Mouse (Mus musculus) frontal cortex, adult 2 months (tissue): ENCODE results near the gene Tmem88. TPM values are rescaled to one million over a fixed set of nuclear protein-coding genes. Genes with fewer than 3 reads are reported as not detected.

Experiments used
- DNase-seq, 2 experiments: peaks; one replicate each; pipeline ENCODE4 v3.0.0; 2022; ENCODE audit warnings: low spot score in 1 of 2; ENCODE audit errors: extremely low spot score in 1 of 2
- polyA plus RNA-seq: library from polyadenylated mRNA; depleted of rRNA; stranded (reverse); fragments of >200 nt; gene quantifications from 2 replicates; pipeline ENCODE4 v1.2.3, GENCODE M21; 2012; rRNA removed

Tmem88 gene
- polyA plus RNA-seq, 1 experiment, result 4.1 TPM

DNA sequence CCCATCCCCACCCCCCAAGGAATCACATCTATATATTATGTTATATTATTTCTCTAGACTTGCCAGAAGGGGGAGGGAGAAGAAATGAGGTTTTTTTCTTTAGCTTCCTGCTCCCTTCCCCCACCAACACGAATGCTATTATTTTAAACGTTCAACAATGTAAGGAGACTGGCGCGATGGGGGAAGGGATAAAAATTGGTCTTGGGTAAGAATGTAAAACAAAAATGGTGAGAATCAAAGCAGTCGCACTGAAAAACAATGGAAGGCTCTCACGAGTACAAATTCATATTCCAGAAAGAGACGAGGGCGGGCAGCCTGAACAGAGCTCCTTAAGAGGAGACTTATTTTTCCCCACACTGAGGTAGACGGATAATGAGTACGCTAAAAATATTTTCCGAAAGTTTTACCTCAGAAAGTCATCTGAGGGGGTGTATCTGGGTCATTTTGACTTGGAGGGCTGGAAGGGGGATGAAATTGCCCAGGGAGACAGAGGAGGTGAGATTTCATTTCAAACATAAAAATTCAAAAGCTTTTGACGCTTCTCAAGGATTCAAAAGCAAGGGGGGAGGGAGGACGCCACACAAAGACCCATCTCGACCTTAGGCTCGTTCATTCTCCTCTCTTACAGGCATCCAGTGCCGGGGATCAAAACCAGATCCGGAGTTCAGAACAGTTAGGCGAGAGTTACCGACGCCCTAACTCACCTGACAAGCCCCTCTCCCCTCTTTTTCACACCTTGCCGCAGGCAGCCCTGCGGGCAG lies 31.0 kb downstream of the Tmem88 start:
- DNase-seq, result peak; percentile 45 to 64

DNA sequence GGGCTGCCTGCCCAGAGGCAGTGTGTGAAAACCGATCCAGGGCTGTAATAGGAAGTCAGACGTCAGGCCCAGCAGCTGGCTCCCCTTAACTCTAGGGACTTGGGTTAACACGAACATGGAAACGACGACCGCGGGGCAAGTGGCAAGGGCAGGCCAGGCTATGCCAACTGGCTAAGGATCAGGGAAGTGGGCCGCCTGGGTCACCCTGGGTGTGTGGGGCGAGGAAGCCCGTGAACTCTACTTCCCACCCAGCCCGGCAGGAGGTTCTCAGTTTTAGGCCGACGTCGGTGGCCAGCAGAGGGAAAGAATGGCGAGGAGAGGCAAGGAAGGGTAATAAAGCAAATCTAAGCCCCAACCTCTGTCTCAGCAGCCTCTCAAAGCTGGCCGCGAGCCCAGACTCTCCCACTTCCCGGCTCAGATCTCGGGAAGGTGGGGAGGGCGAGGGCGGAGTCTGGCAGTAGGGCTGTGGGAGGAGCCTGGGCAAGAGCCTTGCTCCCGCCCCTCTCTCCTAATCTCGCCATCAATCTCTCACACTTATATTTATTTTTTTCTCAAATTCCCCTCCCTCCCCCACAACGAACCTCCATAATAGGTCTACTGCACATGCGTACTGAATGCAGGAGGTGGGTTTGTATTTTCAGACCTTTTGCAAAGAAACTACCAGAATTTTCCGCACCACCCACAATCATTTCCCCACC lies 31.7 kb downstream of the Tmem88 start:
- peak; percentile 93 to 96 for DNase-seq

DNA sequence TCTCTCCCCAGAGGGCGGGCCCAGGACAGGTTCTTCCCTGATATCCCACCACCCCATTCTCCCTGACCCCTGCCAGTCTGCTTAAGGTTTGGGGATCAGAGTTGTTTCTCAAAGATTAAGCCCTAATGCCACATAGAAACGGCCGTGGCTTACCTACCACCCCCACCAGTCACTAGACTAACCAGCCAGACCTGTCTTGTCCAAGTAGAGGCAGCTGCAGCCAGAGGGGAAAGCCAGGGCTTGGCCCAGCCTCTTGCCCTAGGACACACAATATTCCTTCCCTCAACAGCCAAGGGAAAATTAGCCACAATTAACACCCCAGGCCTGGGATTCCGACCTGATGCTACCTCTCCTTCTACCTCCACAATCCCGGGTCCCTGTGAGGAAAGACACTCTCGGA lies 32.3 kb downstream of the Tmem88 start:
- DNase-seq, result no peak

DNA sequence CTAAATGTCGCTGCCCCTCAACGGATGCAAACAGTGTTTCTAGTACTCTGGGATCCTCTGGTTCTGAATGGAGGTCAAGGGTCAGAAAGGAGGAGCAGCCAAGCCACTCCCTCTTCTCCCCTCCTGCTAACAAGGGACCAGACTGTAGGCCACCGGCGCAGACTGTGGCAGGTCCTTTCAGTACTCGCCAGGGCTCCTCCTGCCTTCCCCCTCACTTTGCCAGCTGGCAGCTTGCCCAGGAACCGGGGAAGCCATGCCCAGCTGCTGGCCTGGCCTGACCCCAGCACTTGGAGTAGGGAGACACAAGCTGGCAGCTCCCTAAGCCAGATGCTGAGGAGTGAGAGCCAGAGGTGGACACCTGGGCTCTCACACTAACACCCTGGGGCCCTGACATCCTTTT lies 33.1 kb downstream of the Tmem88 start:
- peak; percentile 88 to 92 for DNase-seq

DNA sequence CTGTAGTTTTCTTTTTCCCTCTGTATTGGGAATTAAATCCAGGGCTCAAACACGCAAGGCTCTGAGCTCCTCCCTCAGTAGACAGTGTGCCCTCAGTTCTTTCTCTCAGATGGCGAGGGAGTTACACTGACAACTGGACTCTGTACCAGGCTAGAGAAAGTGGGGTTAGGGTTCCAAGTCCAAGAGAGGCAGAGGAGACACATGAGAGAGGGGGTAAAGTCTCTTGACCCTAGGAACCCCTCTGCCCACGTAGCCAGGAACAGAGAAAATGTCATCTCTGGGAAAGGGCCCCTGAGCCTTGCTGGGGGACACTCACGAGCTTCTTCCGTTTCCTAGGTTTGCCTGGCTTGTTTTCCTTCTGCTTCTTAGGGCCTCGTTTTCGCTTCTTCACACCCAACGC lies 33.7 kb downstream of the Tmem88 start:
- DNase-seq, result no peak

DNA sequence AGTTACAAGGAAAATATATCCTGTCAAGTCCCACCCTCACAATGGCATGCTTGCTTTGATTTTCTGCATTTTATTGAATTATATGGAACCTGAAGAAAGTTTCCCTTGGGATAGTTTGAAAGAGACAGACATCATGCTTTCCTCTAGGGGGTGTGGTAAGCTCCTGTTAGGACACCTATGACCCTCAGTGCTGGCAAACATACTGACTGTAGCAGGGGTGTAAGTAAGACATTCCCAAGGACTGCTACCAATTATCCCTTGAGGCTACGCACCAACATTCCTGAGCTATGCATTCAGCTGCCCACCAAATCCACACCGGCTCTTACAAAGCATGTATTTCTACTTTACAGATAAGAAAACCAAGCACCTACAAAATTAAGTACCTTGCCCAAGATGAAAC lies 35.6 kb downstream of the Tmem88 start:
- no peak for DNase-seq

DNA sequence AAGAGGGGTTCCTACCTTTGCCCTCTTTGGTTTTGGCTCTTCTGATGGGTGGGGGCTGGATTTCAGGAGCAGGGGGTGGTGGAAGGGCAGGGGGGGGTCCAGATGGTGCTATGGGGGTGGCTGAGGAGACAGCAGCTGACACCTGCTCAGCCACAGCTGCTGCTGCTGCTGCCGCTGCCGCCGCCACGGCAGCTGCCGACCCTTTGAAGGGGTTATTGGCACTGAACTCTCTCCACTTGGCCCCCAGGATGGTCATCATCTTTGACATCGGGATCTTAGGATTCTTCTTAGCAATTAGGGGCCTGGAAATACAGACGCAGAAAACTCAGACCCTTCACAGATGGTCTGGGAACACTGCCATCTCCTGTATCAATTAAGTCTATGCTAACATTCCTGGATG lies 36.0 kb downstream of the Tmem88 start:
- DNase-seq, result no peak

DNA sequence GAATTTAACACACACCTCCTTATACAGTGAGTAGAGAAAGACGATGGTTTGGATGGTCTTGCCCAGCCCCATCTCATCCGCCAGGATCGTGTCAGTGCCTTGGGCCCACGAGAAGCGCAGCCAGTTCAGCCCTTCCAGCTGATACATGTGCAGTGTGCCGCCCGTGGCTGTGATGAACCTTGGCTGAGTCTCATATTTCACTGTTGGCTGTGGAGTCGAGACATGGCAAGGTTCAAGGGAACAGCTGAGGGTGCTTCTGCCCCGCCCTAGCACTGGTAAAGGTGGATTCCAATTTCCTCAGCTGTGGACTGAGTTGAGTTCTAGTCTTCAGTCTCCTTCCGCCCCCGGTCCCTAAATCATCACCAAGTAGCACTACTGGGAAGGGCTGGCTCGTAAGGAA lies 40.3 kb downstream of the Tmem88 start:
- DNase-seq, result no peak

DNA sequence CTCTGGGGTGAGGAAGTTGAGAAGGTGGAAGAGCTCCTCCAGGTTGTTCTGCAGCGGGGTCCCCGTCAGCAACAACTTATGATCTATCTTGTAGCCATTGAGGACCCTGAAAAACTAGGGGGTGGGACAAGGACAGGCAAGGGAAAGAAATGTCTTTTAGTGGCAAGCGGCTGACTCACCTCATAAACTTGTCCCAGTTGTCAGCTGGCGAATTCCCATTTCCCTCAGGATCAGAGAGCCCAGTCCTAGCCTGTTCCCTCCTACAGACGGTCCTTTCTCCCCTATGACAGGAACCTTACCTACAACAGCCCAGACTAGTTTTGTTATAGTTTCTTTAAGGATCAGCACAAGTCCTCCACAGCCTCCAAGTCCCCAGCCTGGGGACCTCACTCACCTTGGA lies 41.5 kb downstream of the Tmem88 start:
- no peak for DNase-seq

Other genes starting within 250 kb of the Tmem88 start
- gene Alox12b, start 241.2 kb downstream of the Tmem88 start, polyA plus RNA-seq, result 2.0 TPM in 2 replicates
- gene Alox8, start 200.4 kb downstream of the Tmem88 start, polyA plus RNA-seq, result 1.6 and 1.8 TPM in 2 replicates
- gene Gucy2e, start 161.2 kb downstream of the Tmem88 start, polyA plus RNA-seq, result 0.92 and 1.00 TPM in 2 replicates
- gene Cntrob, start 74.5 kb downstream of the Tmem88 start, polyA plus RNA-seq, result 27.8 and 31.3 TPM in 2 replicates
- 73.4 and 85.0 TPM in 2 replicates for gene Trappc1, start 74.3 kb downstream of the Tmem88 start, polyA plus RNA-seq
- gene Kcnab3, start 72.0 kb downstream of the Tmem88 start, polyA plus RNA-seq, result 105 and 109 TPM in 2 replicates
- 130 and 138 TPM in 2 replicates for gene Rnf227, start 57.8 kb downstream of the Tmem88 start, polyA plus RNA-seq
- 374 and 399 TPM in 2 replicates for gene Chd3, start 28.8 kb downstream of the Tmem88 start, polyA plus RNA-seq
- 179 and 182 TPM in 2 replicates for gene Naa38, start 2.7 kb downstream of the Tmem88 start, polyA plus RNA-seq
- gene Cyb5d1, start 2.6 kb downstream of the Tmem88 start, polyA plus RNA-seq, result 34.2 and 35.7 TPM in 2 replicates
- 12.3 and 12.7 TPM in 2 replicates for gene Kdm6b, start 15.4 kb upstream of the Tmem88 start, polyA plus RNA-seq
- gene Dnah2, start 150.9 kb upstream of the Tmem88 start, polyA plus RNA-seq, result 2.7 and 4.6 TPM in 2 replicates
- gene Efnb3, start 162.0 kb upstream of the Tmem88 start, polyA plus RNA-seq, result 78.4 and 80.4 TPM in 2 replicates
- gene Wrap53, start 182.0 kb upstream of the Tmem88 start, polyA plus RNA-seq, result 12.2 and 12.9 TPM in 2 replicates
- 36.7 and 38.4 TPM in 2 replicates for gene Trp53, start 182.1 kb upstream of the Tmem88 start, polyA plus RNA-seq
- gene Atp1b2, start 207.7 kb upstream of the Tmem88 start, polyA plus RNA-seq, result 324 and 357 TPM in 2 replicates
- gene Shbg, start 219.7 kb upstream of the Tmem88 start, polyA plus RNA-seq, result 0.11 and 0.16 TPM in 2 replicates
- gene Sat2, start 223.8 kb upstream of the Tmem88 start, polyA plus RNA-seq, result 20.3 and 26.3 TPM in 2 replicates
- gene Fxr2, start 234.8 kb upstream of the Tmem88 start, polyA plus RNA-seq, result 136 and 154 TPM in 2 replicates